Mouse (Mus musculus): Measurements from ENCODE around the gene Cdk8. TPM values are rescaled to one million over a fixed set of nuclear protein-coding genes. Genes with fewer than 3 reads are reported as not detected.

The Cdk8 gene
- polyA plus RNA-seq, 1 experiment, result 46.9 TPM

GRCm38 (mm10) chr5:146350784-146351183, 119.8 kb downstream of the Cdk8 start:
- 82% methylated on average over 11 of the region's 11 CpGs for WGBS
- Histone ChIP-seq H3K4me3 (ENCODE audit: control insufficient read depth, insufficient read depth, low read length) (no peak overlapping the region), H3K4me1 (replicated peaks; ENCODE audit: control insufficient read depth, insufficient read depth, low read length) (no peaks in the 10 kb centered on the region), H3K27me3 (ENCODE audit: control insufficient read depth, insufficient read depth, low read length) (no peaks in the 10 kb centered on the region), H3K36me3 (ENCODE audit: control insufficient read depth, insufficient read depth, low read length) (no peaks in the 10 kb centered on the region), H3K27ac (ENCODE audit: control insufficient read depth, insufficient read depth, low read length) (no peak overlapping the region)
- DNase-seq, result no peak
- TF ChIP-seq POLR2A (IDR thresholded peaks at IDR 0.05; ENCODE audit: control insufficient read depth, extremely low read depth, insufficient read depth, low read length, poor library complexity), result no peak
- no peak for TF ChIP-seq CTCF (IDR thresholded peaks at IDR 0.05; ENCODE audit: borderline replicate concordance, control insufficient read depth, extremely low read depth, insufficient read depth, low read length, poor library complexity)

DNA sequence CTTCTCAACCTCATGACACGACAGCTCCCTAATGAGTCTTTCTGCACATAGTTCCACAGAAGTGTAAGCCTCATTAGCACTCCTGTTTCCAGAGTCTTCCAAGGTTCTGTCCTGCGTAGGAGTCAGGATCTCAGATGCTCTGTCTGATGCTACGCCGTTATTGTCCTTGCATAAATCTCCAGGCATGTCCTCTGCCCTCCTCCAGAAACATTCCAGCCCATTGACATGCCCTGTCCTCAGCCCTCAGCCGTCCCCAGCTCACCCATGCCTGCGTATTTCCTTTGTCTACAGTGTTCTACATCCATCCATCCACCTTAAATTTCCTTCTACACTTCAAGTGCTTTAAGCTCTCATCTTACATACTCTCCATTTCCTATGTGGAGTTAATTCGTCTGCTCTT, 121.0 kb downstream of the Cdk8 start:
- Histone ChIP-seq H3K4me3 (ENCODE audit: control insufficient read depth, insufficient read depth, low read length) (no peak overlapping the region), H3K27ac (ENCODE audit: control insufficient read depth, insufficient read depth, low read length) (no peak overlapping the region), H3K27me3 (ENCODE audit: control insufficient read depth, insufficient read depth, low read length) (no peaks in the 10 kb centered on the region), H3K36me3 (ENCODE audit: control insufficient read depth, insufficient read depth, low read length) (no peaks in the 10 kb centered on the region), H3K4me1 (replicated peaks; ENCODE audit: control insufficient read depth, insufficient read depth, low read length) (no peaks in the 10 kb centered on the region)
- 92% methylated on average over 7 of the region's 7 CpGs for WGBS
- TF ChIP-seq CTCF (IDR thresholded peaks at IDR 0.05; ENCODE audit: borderline replicate concordance, control insufficient read depth, extremely low read depth, insufficient read depth, low read length, poor library complexity), result no peak
- DNase-seq, result no peak

Other genes with a start within 250 kb of the Cdk8 start
- gene Cyp3a25, start 221.6 kb upstream of the Cdk8 start, polyA plus RNA-seq (2012; rRNA removed), result 0.07 and 0.20 TPM in 2 replicates
- gene Cyp3a59, start 152.0 kb upstream of the Cdk8 start, polyA plus RNA-seq (2012; rRNA removed), result not detected in 2 replicates
- not detected in 2 replicates for gene Gm5565, start 70.7 kb upstream of the Cdk8 start, polyA plus RNA-seq (2012; rRNA removed)
- not detected in 2 replicates for gene Gm6309, start 60.5 kb upstream of the Cdk8 start, polyA plus RNA-seq (2012; rRNA removed)
- 0.65 and 1.1 TPM in 2 replicates for gene 1700001J03Rik, start 45.9 kb upstream of the Cdk8 start, polyA plus RNA-seq (2012; rRNA removed)
- 28.9 and 31.5 TPM in 2 replicates for gene Rnf6, start 9.7 kb upstream of the Cdk8 start, polyA plus RNA-seq (2012; rRNA removed)
- gene Wasf3, start 153.8 kb downstream of the Cdk8 start, polyA plus RNA-seq (2012; rRNA removed), result 0.73 and 0.97 TPM in 2 replicates